Mouse (Mus musculus) lung, embryonic 16.5 days (tissue): Measurements from ENCODE around the gene Med19. TPM values are rescaled to one million over a fixed set of nuclear protein-coding genes. Genes with fewer than 3 reads are reported as not detected.
"Not testable (repeated sequence)": the region's sequence is repeated elsewhere in the genome, so short reads cannot be mapped to it uniquely, and the experiment has no call there.

ENCODE experiments used
- ATAC-seq: fragments of 200-750 bp; cut with Nextera tagmentation; 2 replicates; pipeline ENCODE4 v1.8.0; 2017; ENCODE audit warnings: low read depth, mild to moderate bottlenecking, moderate library complexity
- H3K27ac ChIP-seq: fragments of 300-500 bp; sonication (generic); 2 replicates; pipeline ENCODE4 v1.5.1; 2014; ENCODE audit warnings: mild to moderate bottlenecking, control low read depth, low read length
- H3K27me3 ChIP-seq: fragments of 300-500 bp; sonication (generic); 2 replicates; pipeline ENCODE4 v1.6.1; 2014; ENCODE audit warnings: low read depth, low read length, mixed read lengths; ENCODE audit not compliant: control insufficient read depth, insufficient read depth
- H3K36me3 ChIP-seq: fragments of 300-500 bp; sonication (generic); 2 replicates; pipeline ENCODE4 v1.6.1; 2014; ENCODE audit warnings: low read length; ENCODE audit not compliant: control insufficient read depth, insufficient read depth
- H3K4me1 ChIP-seq: fragments of 300-500 bp; sonication (generic); replicated peaks from 2 replicates; pipeline ENCODE4 v1.6.1; 2014; ENCODE audit warnings: low read length, mixed read lengths; ENCODE audit not compliant: control insufficient read depth, insufficient read depth
- H3K4me2 ChIP-seq: fragments of 300-500 bp; sonication (generic); 2 replicates; pipeline ENCODE4 v1.6.1; 2014; ENCODE audit warnings: low read depth, low read length, control low read depth
- H3K4me3 ChIP-seq: fragments of 300-500 bp; sonication (generic); 2 replicates; pipeline ENCODE4 v1.5.1; 2014; ENCODE audit warnings: mild to moderate bottlenecking, low read length, control low read depth
- H3K9ac ChIP-seq: fragments of 300-500 bp; sonication (generic); 2 replicates; pipeline ENCODE4 v1.6.1; 2014; ENCODE audit warnings: low read length, control low read depth
- H3K9me3 ChIP-seq: fragments of 300-500 bp; sonication (generic); 2 replicates; pipeline ENCODE4 v1.6.1; 2016; ENCODE audit warnings: low read length; ENCODE audit not compliant: control insufficient read depth
- WGBS: fragments of 180-500 bp; shearing (Covaris S2); extraction: QIAGEN DNeasy Blood & Tissue Kit; methylation state at CpG from one replicate; pipeline ENCODE4 v1.1.7; 2014; 5-methylcytosine and 5-hydroxymethylcytosine counted together
- polyA plus RNA-seq: library from polyadenylated mRNA; unstranded; fragments of >200 nt; fragmentation: Nextera tagmentation; extraction: Ambion mirVana; gene quantifications from 2 replicates; pipeline ENCODE4 v1.2.1, GENCODE M21; 2015

Gene Med19
- polyA plus RNA-seq, 1 experiment from 2014 or later, result 38.0 TPM

GRCm38 (mm10) chr2:84658806-84659205 is 19.4 kb upstream of the Med19 start, which contains the start of gene Btbd18:
Gene Btbd18 (plus strand): TSS chr2:84659079.
- ATAC-seq, result no peak
- Histone ChIP-seq H3K4me1 (no peaks in the 10 kb centered on the region), H3K27me3 (no peaks in the 10 kb centered on the region), H3K9ac (no peak within 1 kb of the TSS), H3K9me3 (no peaks in the 10 kb centered on the region), H3K4me3 (no peak within 1 kb of the TSS), H3K36me3 (no peaks in the 10 kb centered on the region), H3K27ac (no peak within 1 kb of the TSS), H3K4me2 (no peak within 1 kb of the TSS)
- 93% methylated on average over 31 of the region's 32 CpGs for WGBS

- Histone ChIP-seq H3K4me2 (no peak overlapping the region), H3K9me3 (no peaks in the 10 kb centered on the region), H3K27ac (no peak overlapping the region), H3K27me3 (no peaks in the 10 kb centered on the region), H3K4me1 (no peaks in the 10 kb centered on the region), H3K4me3 (no peak overlapping the region), H3K36me3 (no peaks in the 10 kb centered on the region), H3K9ac (no peak overlapping the region)
- ATAC-seq, result no peak
- WGBS, result 47% methylated on average over 3 of the region's 3 CpGs
Observed at GRCm38 (mm10) chr2:84660253-84660652, 17.9 kb upstream of the Med19 start.

- Histone ChIP-seq H3K9me3 (no peaks in the 10 kb centered on the region), H3K36me3 (no peaks in the 10 kb centered on the region), H3K4me1 (no peaks in the 10 kb centered on the region; the same call in 1 of the 2 replicates), H3K27me3 (no peaks in the 10 kb centered on the region), H3K4me2 (no peak overlapping the region), H3K27ac (no peak overlapping the region), H3K4me3 (no peak overlapping the region), H3K9ac (no peak overlapping the region)
- 34% methylated on average over 2 of the region's 2 CpGs for WGBS
- ATAC-seq, result no peak
Observed at GRCm38 (mm10) chr2:84662866-84663265, 15.3 kb upstream of the Med19 start.

- no peaks in the 10 kb centered on the region for H3K36me3 ChIP-seq
- no peak overlapping the region for H3K4me3 ChIP-seq
- H3K4me1 ChIP-seq, result peaks cover 9% of the 10 kb centered on the region
- 39% methylated on average over 12 of the region's 12 CpGs for WGBS
- no peaks in the 10 kb centered on the region for H3K9me3 ChIP-seq
- no peaks in the 10 kb centered on the region for H3K27me3 ChIP-seq
- H3K27ac ChIP-seq, result peak overlapping the region; percentile 60
- no peak overlapping the region for H3K4me2 ChIP-seq
- no peak overlapping the region for H3K9ac ChIP-seq
- ATAC-seq, result no peak
Observed at GRCm38 (mm10) chr2:84666081-84666480, 12.1 kb upstream of the Med19 start.

- Histone ChIP-seq H3K4me2 (peak overlapping the region; percentile 81), H3K9ac (peak overlapping the region; percentile 95), H3K36me3 (peaks cover 16% of the 10 kb centered on the region), H3K4me1 (peaks cover 9% of the 10 kb centered on the region), H3K4me3 (peak overlapping the region; percentile 77), H3K27me3 (no peaks in the 10 kb centered on the region), H3K27ac (peak overlapping the region; percentile 93), H3K9me3 (no peaks in the 10 kb centered on the region)
- WGBS, result 1% methylated on average over 39 of the region's 39 CpGs
- peak; percentile 70 for ATAC-seq
Observed at GRCm38 (mm10) chr2:84669828-84670568, 8.2 kb upstream of the Med19 start.

- H3K27ac ChIP-seq, result peak within 1 kb of the TSS; percentile 93
- H3K27me3 ChIP-seq, result no peaks in the 10 kb centered on the region
- peak within 1 kb of the TSS; percentile 81 for H3K4me2 ChIP-seq
- H3K9ac ChIP-seq, result peak within 1 kb of the TSS; percentile 95
- H3K9me3 ChIP-seq, result no peaks in the 10 kb centered on the region
- H3K4me3 ChIP-seq, result peak within 1 kb of the TSS; percentile 77
- peak; percentile 97 for ATAC-seq
- WGBS, result 1% methylated on average over 20 of the region's 20 CpGs
- H3K4me1 ChIP-seq, result peaks cover 9% of the 10 kb centered on the region
- H3K36me3 ChIP-seq, result peaks cover 18% of the 10 kb centered on the region
Observed at GRCm38 (mm10) chr2:84670569-84670933, 7.7 kb upstream of the Med19 start, which contains the start of gene Selenoh. Gene Selenoh (minus strand): TSS chr2:84670770.

- H3K4me2 ChIP-seq, H3K9me3 ChIP-seq, H3K27ac ChIP-seq, H3K27me3 ChIP-seq, H3K9ac ChIP-seq, ATAC-seq, H3K4me1 ChIP-seq, H3K4me3 ChIP-seq: not testable (repeated sequence)
- 51% methylated on average over 4 of the region's 5 CpGs for WGBS
- peaks cover 19% of the 10 kb centered on the region for H3K36me3 ChIP-seq
Observed at GRCm38 (mm10) chr2:84671535-84671934, 6.7 kb upstream of the Med19 start.

- no peaks in the 10 kb centered on the region for H3K9me3 ChIP-seq
- H3K4me1 ChIP-seq, result peaks cover 13% of the 10 kb centered on the region
- no peak overlapping the region for H3K27ac ChIP-seq
- H3K4me3 ChIP-seq, result peak overlapping the region; percentile 64
- ATAC-seq, result peak; percentile 39
- peak overlapping the region; percentile 66 for H3K9ac ChIP-seq
- no peaks in the 10 kb centered on the region for H3K27me3 ChIP-seq
- H3K4me2 ChIP-seq, result peak overlapping the region; percentile 73
- peaks cover 20% of the 10 kb centered on the region for H3K36me3 ChIP-seq
- 8% methylated on average over 22 of the region's 22 CpGs for WGBS
Observed at GRCm38 (mm10) chr2:84677270-84677967, 783 bp upstream of the Med19 start.

- peaks cover 13% of the 10 kb centered on the region for H3K4me1 ChIP-seq
- peak within 1 kb of the TSS; percentile 100 for H3K4me3 ChIP-seq
- no peak for ATAC-seq
- H3K27ac ChIP-seq, result peak within 1 kb of the TSS; percentile 81
- H3K9me3 ChIP-seq, result no peaks in the 10 kb centered on the region
- peak within 1 kb of the TSS; percentile 89 for H3K4me2 ChIP-seq
- 15% methylated on average over 8 of the region's 8 CpGs for WGBS
- peaks cover 13% of the 10 kb centered on the region for H3K36me3 ChIP-seq
- H3K27me3 ChIP-seq, result no peaks in the 10 kb centered on the region
- H3K9ac ChIP-seq, result peak within 1 kb of the TSS; percentile 95
Observed at GRCm38 (mm10) chr2:84679016-84679415, 814 bp downstream of the Med19 start, which contains the start of gene Tmx2. Gene Tmx2 (minus strand): TSS chr2:84679140.
